In the genomic region with DNA sequence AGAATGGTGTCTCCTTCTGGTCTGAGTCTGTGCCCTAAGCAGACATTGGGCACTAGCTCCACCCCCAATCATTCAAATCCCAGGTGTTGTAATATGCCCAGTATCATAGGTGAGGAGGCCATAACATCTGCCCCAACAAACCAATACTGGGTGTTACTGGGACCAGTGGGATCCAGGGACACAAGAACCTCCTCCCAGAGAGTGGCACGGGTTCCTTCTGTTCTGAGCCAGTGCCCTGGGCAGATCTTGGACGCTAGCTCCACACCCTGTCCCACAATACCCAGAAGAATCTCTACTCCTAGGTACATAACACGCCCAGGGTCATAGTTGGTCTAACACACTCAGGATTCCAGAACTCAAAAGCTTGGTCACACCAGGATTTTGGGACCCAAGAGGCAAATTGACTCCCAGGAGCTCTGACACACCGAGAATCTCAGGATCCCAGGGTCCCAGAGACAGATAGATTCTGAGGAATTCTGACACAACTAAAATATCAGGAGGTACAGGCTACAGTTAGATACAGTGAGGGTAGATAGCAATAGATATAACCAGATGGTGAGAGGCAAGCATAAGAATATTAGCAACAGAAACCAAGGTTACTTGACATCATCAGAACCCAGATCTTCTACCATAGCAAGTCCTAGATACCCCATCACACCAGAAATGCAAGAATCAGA, we compare ENCODE assay signal across 20 mouse cellular contexts. TPM values are rescaled to one million over a fixed set of nuclear protein-coding genes. Genes with fewer than 3 reads are reported as not detected.
DNase-seq lines count a peak whose midpoint lies in the region; ATAC-seq and TF ChIP-seq lines count a peak whose summit lies in the region.
"Not testable (repeated sequence)": the region's sequence is repeated elsewhere in the genome, so short reads cannot be mapped to it uniquely, and the experiment has no call there.
"Had no signal": no experiment of that assay in that cellular context is flagged by ENCODE, and none has a peak within 500 bp of the region (broad histone marks: within the 10 kb centered on the region; RNA-seq: fewer than 3 reads in every experiment).

No protein-coding gene starts in this region.

- in situ Hi-C loops in Patski (cut with MboI; ENCODE audit: low pct_unique_long_range_greater_than_20kb): loop anchor here (25.0 kb wide), 1 partner anchor 338 kb away; no protein-coding TSS in a partner anchor

- ATAC-seq in Patski: peak; percentile 48
- peak; percentile 39; the same call in 1 of the 2 replicates for ATAC-seq in erythroid progenitor cell, adult 5-6 weeks (replicated peaks; ENCODE audit: low FRiP score, poor library complexity, severe bottlenecking)
- peak; percentile 51 for ATAC-seq in heart, embryonic 13.5 days (ENCODE audit: extremely low read depth, insufficient number of reproducible peaks, low FRiP score, low TSS enrichment)
- peak; percentile 74 for ATAC-seq in hindbrain, embryonic 14.5 days (ENCODE audit: low FRiP score)
- ATAC-seq in kidney, embryonic 16.5 days (ENCODE audit: low FRiP score, low TSS enrichment): peak; percentile 69
- ATAC-seq in liver, embryonic 12.5 days: peak; percentile 61
- peak; percentile 24; the same call in 1 of the 2 replicates for ATAC-seq in megakaryocyte, adult 5-6 weeks (ENCODE audit: poor library complexity, severe bottlenecking)
- peak; percentile 56 for ATAC-seq in monocyte, adult 5-6 weeks (replicated peaks; ENCODE audit: insufficient number of reproducible peaks, low FRiP score, low TSS enrichment, poor library complexity, severe bottlenecking)

- H3K9me3 ChIP-seq in heart, embryonic 13.5 days: peaks cover 54% of the 10 kb centered on the region
- peaks cover 35% of the 10 kb centered on the region for H3K9me3 ChIP-seq in hindbrain, embryonic 14.5 days (ENCODE audit: control insufficient read depth, low read length)
- peaks cover 26% of the 10 kb centered on the region for H3K9me3 ChIP-seq in kidney, embryonic 16.5 days (ENCODE audit: low read length)
- peaks cover 31% of the 10 kb centered on the region for H3K9me3 ChIP-seq in liver, embryonic 12.5 days (replicated peaks)

- H3K27me3 ChIP-seq in Patski; heart, embryonic 13.5 days (replicated peaks); hindbrain, embryonic 14.5 days (ENCODE audit: control insufficient read depth, insufficient read depth, low read length); kidney, embryonic 16.5 days (ENCODE audit: insufficient read depth, low read length); liver, embryonic 12.5 days (replicated peaks): not testable (repeated sequence)

- not testable (repeated sequence) for H3K4me3 ChIP-seq in heart, embryonic 13.5 days; hindbrain, embryonic 14.5 days (replicated peaks; ENCODE audit: low read length); kidney, embryonic 16.5 days (ENCODE audit: low read length); liver, embryonic 12.5 days

- TF ChIP-seq CTCF in Patski (IDR thresholded peaks at IDR 0.05): not testable (repeated sequence)

- H3K27ac ChIP-seq in heart, embryonic 13.5 days (replicated peaks); hindbrain, embryonic 14.5 days; kidney, embryonic 16.5 days (ENCODE audit: low read length); liver, embryonic 12.5 days: not testable (repeated sequence)

- not testable (repeated sequence) for DNase-seq in Patski (ENCODE audit: low read depth, low spot score); hindbrain, embryonic 14.5 days (ENCODE audit: low spot score)

- WGBS in heart, embryonic 13.5 days: 58% methylated on average over 4 of the region's 4 CpGs
- WGBS in hindbrain, embryonic 14.5 days: 72% methylated on average over 4 of the region's 4 CpGs
- 73% methylated on average over 4 of the region's 4 CpGs for WGBS in kidney, embryonic 16.5 days
- 45% methylated on average over 4 of the region's 4 CpGs for WGBS in liver, embryonic 12.5 days (ENCODE audit: insufficient replicate concordance)

- POLR2A ChIA-PET in Patski (lab: Charles Lee): not testable (repeated sequence)

- H3K4me2 ChIP-seq in heart, embryonic 13.5 days; hindbrain, embryonic 14.5 days (replicated peaks); kidney, embryonic 16.5 days (replicated peaks; ENCODE audit: low read depth, low read length); liver, embryonic 12.5 days: not testable (repeated sequence)

- not testable (repeated sequence) for H3K9ac ChIP-seq in heart, embryonic 13.5 days; hindbrain, embryonic 14.5 days; kidney, embryonic 16.5 days (replicated peaks; ENCODE audit: low read length); liver, embryonic 12.5 days

- CTCF ChIA-PET in Patski (lab: Charles Lee): interaction anchor here (0.9 to 1.2 kb wide), 2 partner anchors 11 to 34 kb away, joined by 4 to 5 read pairs; no protein-coding TSS in a partner anchor

- H3K36me3 ChIP-seq in heart, embryonic 13.5 days; hindbrain, embryonic 14.5 days (replicated peaks; ENCODE audit: control insufficient read depth, insufficient read depth); kidney, embryonic 16.5 days (ENCODE audit: insufficient read depth, low read length); liver, embryonic 12.5 days: not testable (repeated sequence)

- H3K4me1 ChIP-seq in heart, embryonic 13.5 days; hindbrain, embryonic 14.5 days (replicated peaks; ENCODE audit: control insufficient read depth, insufficient read depth, low read length); kidney, embryonic 16.5 days (ENCODE audit: insufficient read depth, low read length); liver, embryonic 12.5 days: not testable (repeated sequence)

RNA-seq across cellular contexts. Expression of a gene that starts 24.8 kb away (rescaled TPM):
- polyA plus RNA-seq in Patski (2021): 0.30 TPM
- total RNA-seq in erythroid progenitor cell, adult 5-6 weeks (2015; ENCODE audit: low replicate concordance): not detected in 2 replicates
- total RNA-seq in erythroid progenitor cell, adult 5-6 weeks (2017; ENCODE audit: low replicate concordance): not detected in 2 replicates
- polyA plus RNA-seq in heart, embryonic 13.5 days (2015; fragmentation: Nextera tagmentation; extraction: Ambion mirVana): not detected in 2 replicates
- polyA plus RNA-seq in hindbrain, embryonic 14.5 days (2014; fragmentation: Nextera tagmentation; extraction: Ambion mirVana): not detected in 2 replicates
- 0.37 TPM in 1 of 2 replicates, not detected in the other for polyA plus RNA-seq in kidney, embryonic 16.5 days (2015; fragmentation: Nextera tagmentation; extraction: Ambion mirVana)
- polyA plus RNA-seq in liver, embryonic 12.5 days (2016; fragmentation: Nextera tagmentation; extraction: Ambion mirVana): not detected in 2 replicates
- not detected in 2 replicates for total RNA-seq in megakaryocyte, adult 5-6 weeks (2015)
- not detected in 2 replicates for total RNA-seq in megakaryocyte, adult 5-6 weeks (2017)
- total RNA-seq in monocyte, adult 5-6 weeks (2017): not detected in 3 replicates
- total RNA-seq: adrenal gland, adult 8-10 months; gastrocnemius, adult 2 months; left cerebral cortex, adult 18-20 months; left cerebral cortex, postnatal 36 days; neutrophil, adult 5-6 weeks had no signal
- polyA plus RNA-seq: embryonic facial prominence, embryonic 10.5 days; forebrain, embryonic 10.5 days; gonadal fat pad, adult 2 months; hindbrain, embryonic 15.5 days; midbrain, embryonic 10.5 days; thymus, postnatal 0 days; urinary bladder, adult 2 months had no signal

Comparison
In these comparisons a context has a peak if more than half of its experiments do, and no peak if none do; other contexts are left out.
1. ATAC-seq: peak in every context shown above with its lines; median percentile 74 in hindbrain, embryonic 14.5 days; 69 in kidney, embryonic 16.5 days; 61 in liver, embryonic 12.5 days; 56 in monocyte, adult 5-6 weeks; 51 in heart, embryonic 13.5 days; 48 in Patski; 39 in erythroid progenitor cell, adult 5-6 weeks; 24 in megakaryocyte, adult 5-6 weeks.